Mouse (Mus musculus) granulocyte monocyte progenitor cell, adult 5-6 weeks (primary cell): Measurements from ENCODE around the gene Mrpl1. TPM values are rescaled to one million over a fixed set of nuclear protein-coding genes. Genes with fewer than 3 reads are reported as not detected.

Source experiments
- ATAC-seq: replicated peaks from 2 replicates; pipeline ENCODE4 v1.8.0; 2016; ENCODE audit warnings: mild to moderate bottlenecking, moderate TSS enrichment, inconsistent platforms; ENCODE audit not compliant: poor library complexity, severe bottlenecking
- total RNA-seq, 2 experiments: library from RNA; stranded (forward) in 1 of 2; stranded (reverse) in 1 of 2; fragments of 200-712, 200-1000 nt in 1 of 2; fragments of >200 nt in 1 of 2; fragmentation: Nextera tagmentation in 1 of 2; gene quantifications; 2 replicates each; pipeline ENCODE4 v1.2.3; 2014 to 2017

Mrpl1 gene
- total RNA-seq, 2 experiments from 2014 or later, result 22.2 to 51.1 TPM

GRCm38 (mm10) chr5:96306271-96306670 is 97.0 kb downstream of the Mrpl1 start:
- no peak for ATAC-seq

DNA sequence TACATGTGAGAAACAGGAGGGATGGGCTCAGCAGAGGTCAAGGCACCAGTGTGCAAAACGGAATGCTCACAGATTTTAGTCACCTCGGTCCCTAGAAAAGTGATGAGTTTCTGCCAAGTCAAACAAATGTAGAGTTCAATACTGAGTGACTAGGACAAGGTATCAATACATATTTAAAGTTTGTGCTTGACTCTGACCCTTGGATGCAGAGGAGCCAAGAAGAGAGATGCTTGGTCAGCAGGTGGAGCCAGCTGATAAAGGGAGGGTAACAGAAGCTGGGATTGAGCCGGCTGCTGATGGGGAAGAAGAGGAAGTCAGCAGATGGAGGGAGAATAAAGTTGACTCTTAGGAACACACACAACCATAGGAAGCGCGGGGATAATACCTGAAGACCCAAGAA is 97.5 kb downstream of the Mrpl1 start:
- no peak for ATAC-seq

- no peak for ATAC-seq
These were observed 98.8 kb downstream of the Mrpl1 start for GRCm38 (mm10) chr5:96308086-96308485.

DNA sequence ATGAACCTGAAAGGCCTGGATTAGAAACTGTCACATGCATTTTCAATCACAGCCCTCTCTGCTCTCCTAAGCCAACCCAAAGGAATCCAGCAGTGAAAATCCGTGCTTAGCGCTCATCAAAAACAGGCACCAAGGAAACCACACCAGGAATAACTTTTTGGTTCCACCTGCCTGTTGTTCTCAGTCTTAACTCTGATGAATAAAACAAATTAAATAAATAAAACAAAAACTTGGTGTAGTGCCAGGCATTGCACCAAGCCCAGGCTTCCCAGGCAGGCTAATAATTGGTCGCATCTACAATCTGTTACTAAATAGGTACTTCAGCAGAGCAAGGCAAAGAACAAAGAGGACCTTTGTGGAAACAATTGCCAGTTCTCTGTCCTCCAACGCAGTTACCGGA is 99.4 kb downstream of the Mrpl1 start:
- ATAC-seq, result no peak

- no peak for ATAC-seq
These were observed 100.3 kb downstream of the Mrpl1 start for GRCm38 (mm10) chr5:96309566-96309965.

DNA sequence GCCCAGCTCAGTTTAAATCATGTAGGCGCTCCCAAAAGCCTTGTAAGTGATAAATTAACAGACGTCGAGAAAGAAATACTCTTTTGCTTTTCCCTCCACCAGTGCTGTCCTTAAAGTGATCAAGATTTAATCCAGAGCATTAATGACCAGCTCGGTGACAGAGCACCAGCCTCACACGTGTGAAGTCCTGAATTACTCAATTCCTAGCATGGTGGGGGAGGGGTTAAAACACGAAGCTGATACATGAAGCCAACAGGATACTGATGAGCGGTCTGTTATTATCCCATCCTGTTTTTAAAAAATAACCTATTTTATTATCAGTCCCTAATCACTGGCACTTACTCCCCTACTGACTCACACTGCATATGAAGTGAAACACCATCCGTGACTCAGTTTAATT is 102.4 kb downstream of the Mrpl1 start:
- ATAC-seq, result no peak

Other genes starting within 250 kb of the Mrpl1 start
- 77.2 and 102 TPM in 2 replicates for gene Cnot6l, start 45.3 kb upstream of the Mrpl1 start, total RNA-seq (2014; fragmentation: Nextera tagmentation)
- 60.2 and 77.5 TPM in 2 replicates for gene Cnot6l, start 45.3 kb upstream of the Mrpl1 start, total RNA-seq (2017)
- gene Fras1, start 164.5 kb downstream of the Mrpl1 start, total RNA-seq (2014; fragmentation: Nextera tagmentation), result not detected in 2 replicates
- not detected in 2 replicates for gene Fras1, start 164.5 kb downstream of the Mrpl1 start, total RNA-seq (2017)